Mouse (Mus musculus) naive thymus-derived CD4-positive, alpha-beta T cell, adult 2 months (primary cell): ENCODE measurements at regions not wholly inside any gene's neighbourhood (a gene's known extent, or its start where the extent isn't known, plus 50 kb on each side); places are given as distances from the start of the nearest gene placed in this dataset.

Source experiments
- DNase-seq: peaks from one replicate; pipeline ENCODE4 v3.0.0-alpha.2; 2011; ENCODE audit warnings: low read depth

DNA sequence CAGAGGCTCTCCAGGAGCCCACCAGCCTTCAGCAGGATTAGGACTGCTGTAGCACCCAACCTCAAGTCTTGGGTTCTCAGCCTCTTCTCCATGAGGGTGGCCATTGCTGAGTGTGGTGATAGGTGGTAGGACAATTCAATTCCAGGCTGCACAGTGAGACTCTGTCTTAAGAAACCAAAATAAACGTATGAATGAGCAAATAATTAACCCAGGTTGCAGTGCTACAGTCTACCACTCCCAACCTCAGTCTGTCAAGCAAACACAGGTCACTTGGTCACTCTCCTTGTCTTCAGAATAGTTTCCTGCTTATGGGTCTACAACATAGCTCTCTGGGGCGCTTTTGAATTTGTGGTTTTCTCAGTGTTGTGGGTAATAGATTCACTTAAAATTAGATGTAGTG is 499.8 kb downstream of the Cdh26 start:
- no peak for DNase-seq

DNA sequence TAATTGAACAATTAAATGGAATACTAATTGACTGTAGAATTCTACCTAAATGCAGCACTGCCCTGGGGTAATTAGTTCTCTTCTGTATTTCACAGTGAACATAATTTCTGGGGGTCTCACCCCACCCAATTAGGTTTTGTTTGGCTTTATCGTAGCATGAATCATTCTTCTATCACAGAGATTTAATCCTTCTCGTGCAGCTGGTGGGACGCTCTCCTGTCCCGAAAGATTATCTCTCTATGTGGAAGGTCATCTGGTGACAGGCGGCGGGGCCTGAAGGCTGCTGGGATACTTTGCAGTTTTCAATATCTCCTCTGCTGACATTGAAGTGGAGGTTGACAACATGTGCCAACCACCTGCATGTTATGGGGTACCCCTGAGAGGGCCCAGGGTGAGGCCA is 493.8 kb upstream of the Cdh4 start:
- no peak for DNase-seq

DNA sequence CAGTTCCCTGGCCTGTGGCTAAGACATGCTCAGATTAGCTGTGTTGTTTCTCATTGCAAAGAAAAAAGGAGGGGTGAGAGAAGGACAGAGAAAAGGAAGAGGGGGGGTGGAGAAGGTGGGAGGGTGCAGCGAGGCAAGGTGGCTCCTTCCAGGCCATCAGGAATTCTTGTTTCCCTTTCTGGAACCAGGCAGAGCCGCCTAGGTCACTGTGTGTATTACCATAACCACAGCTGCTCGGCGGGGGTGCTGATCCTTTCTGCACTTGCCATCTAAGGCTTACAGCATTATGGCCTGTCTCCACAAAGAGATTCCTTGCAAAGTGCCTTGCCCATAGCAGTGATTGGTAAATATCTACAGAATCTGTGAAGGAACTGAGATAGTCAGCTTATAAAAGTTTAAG is 493.1 kb upstream of the Cdh4 start:
- no peak for DNase-seq

DNA sequence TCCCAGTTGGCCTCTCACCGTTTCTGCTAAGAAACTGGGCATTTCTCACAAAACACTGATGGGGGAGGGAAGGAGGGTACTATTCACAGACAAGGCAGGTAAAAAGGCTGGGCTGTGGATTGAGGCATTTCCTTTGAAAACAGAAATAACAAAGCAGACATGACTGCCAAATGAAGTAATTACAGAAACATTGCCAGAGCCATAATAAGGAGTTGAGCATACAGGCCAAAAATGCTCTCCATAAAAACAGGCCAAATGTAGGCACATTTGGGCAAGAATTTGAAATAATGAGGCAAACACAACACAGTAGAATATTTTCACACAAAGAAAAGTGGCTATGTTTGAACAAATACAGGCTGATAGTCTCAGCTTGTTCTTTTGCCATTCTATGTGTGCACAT is 491.9 kb upstream of the Cdh4 start:
- no peak for DNase-seq

DNA sequence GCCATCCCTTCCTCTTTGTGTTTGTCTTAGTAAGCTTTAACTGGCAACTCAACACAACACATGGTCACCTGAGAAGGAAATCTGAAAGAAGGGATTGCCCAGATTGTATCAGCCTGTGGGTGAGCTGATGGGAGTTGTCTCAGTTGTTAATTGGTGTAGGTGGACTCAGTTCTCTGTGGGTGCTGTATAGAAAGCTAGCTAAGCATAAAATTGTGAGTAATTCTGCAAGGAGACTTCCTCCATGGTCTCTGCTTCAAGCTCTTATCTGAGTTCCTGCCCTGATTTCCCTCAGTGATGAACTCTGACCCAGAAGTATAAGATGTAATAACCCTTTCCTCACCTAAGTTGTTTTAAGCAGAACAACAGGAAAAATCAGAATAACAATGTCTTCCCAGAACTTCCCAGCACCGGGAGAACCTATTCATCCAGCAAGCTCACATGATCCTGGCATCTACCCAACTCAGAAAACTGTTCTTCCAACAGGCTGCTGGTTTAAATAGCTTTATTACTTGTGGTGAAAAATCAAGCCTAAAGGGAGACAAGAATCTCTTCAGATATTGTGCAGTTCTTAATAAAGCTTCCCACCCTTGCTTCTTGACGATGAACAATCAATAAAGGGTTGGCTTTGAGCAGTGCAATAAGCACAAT is 487.7 kb upstream of the Cdh4 start:
- no peak for DNase-seq

DNA sequence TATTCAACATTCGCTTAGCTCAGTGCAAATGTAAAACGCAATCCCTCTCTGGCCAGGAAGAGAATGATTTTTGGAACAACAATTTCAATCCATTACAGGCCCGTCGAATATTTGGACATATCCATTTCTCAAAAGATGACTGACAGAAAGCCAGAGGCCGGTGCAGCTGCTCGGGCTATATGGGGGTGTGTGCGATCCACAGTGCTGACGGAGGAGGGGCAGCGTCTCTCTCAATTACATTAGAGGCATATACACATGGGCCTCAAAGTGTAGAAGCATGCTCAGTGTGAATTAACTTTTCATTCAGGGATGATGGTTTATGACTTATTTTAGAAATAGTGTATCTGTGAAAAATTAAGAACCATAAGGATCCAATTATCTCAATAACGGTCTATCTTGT is 483.4 kb upstream of the Cdh4 start:
- DNase-seq: no peak

DNA sequence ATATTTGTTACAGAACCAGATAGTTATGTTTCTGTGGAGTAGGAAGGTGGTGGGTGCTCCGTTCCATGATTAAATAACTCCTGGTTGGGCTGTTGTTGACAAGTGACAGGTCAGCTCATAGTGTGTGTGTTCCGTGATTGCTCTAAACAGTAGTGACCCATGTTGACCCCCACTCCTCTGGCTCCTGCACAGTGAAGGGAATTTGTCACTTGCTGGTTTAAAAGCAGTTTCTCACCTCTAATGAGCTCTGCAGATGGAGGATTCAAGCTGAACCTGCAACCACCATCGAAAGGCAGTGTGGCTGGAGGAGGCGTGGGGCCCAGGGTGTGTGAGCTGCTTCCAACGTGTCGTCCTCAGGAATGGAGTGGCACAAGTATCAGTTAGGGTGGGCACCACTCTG is 482.6 kb upstream of the Cdh4 start:
- DNase-seq: no peak

DNA sequence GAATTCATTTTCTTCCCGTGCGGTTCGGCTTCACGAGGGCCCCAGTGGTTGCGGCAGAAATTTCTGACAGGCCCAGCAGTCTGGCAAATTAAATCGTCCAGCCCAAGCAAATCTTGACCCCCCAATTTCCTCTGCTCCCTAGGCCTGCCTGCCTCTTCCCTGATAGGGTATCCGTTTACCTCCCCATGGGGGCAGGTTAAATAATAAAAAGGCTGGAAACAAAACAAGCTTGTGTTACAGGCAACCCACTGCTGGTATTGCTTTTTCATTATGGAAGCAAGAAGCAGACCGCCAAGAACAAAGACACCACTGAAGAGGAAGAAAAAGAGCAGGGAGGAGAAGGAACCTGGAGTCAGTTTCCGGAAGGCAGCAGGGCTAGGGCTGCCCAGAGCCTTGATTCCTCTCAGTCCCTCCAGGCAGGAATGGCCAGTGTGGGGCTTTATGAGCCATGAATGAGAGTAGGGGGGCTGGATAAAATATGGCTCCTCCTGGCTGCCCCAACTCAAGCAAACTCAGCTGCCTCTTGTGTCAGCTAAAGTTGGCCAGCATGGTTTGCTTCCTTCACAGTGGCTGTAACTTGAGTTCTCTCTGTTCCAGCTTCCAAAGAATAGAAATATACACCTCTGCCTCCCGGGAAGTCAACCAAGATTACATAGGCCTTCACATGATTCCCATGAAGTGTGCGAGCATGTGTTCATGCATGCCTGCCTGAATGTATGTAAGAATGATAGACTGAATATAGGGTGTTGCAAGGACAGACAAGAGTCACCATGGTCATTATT is 474.5 kb upstream of the Cdh4 start:
- DNase-seq: no peak

DNA sequence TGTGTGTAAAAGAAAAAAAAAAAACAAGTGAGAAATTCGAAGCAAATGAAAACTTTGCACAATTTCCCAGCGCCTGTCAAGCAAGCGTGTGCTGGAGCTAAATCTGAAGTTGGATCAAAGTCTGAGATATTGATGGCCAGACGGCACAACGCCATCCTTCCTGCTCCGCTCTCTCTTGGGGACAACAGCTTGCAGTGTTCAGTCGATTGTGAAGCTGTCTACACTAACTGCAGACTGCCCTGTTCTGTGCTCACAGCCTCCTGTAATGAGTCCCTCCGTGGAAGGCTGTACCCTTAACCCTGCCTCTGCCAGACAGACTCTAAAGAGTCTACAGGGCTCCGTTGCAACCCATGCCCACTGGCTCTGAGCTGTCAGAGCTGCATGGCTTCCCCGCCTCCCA is 472.5 kb upstream of the Cdh4 start:
- no peak for DNase-seq

DNA sequence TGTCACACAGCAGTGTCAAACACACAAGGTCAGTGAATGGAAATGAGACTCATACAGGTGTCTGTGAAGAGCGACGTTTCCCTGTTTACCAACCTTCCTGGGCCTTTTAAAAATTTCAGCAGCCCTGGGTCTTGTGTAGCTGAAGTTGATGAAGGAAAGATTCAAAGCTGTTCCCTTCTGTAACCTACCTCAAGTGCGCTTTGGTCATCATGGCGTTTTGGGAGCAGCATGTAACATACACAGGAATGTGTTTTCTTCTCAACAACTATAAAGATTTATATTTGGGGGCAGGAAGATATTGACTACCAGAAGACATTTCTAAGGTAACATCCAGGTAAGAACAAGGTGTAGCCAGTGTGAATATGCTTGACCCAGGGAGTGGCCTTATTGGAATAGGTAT is 466.9 kb upstream of the Cdh4 start:
- DNase-seq: no peak

DNA sequence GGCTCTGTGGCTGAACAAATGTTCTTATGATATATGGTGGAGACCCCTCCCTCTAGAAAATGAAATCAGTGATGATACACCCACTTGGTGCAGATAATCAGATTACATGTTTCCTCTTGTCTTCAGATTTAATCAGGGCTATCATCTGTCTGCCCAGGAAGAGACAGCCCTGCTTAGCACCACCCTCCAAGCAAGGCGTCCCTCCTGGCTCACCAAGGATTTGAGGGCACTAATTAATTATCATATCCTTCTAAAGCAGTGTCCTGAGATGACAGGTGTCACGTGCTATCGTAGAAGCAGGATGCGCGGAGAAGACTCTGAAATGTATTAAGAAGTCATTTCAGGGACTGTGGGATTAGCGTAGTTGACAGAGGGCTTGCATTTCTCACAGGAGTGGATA is 466.2 kb upstream of the Cdh4 start:
- no peak for DNase-seq

DNA sequence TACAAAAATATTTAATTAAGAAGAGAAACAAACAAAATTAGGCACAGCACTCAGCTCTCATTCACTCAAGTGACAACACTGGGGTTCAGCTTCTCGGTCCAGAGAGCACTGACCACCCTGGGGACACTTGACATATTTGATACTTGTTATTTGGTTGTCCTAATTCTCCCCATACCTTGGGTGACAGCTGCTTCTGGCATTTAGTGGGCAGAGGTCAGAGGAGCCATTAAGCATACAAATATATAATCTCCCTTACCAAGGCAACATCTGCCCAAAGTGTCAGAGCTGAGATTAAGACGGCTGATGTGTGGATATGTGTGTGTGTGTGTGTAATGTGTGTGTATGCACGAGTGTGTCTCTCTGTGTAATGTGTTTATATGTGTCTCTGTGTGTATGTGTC is 465.7 kb upstream of the Cdh4 start:
- DNase-seq: no peak

DNA sequence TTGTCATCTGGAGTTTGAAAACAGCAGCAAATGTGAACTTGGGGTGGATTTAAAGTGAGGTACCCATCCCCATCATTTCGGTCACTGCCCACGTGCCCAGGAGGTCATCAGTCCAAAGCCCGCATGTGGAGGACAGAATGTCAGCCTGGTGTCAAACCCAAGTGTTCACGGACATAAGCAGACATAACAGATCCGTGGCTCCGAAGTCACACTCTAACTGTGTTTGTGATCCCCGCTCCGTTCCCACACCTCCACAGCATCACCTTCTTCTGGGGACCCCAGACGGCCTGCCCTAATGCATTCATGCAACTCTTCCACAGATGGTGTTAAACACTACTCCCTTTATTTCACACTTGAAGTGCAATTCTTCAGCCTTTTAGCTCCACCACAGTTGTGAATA is 462.8 kb upstream of the Cdh4 start:
- no peak for DNase-seq

DNA sequence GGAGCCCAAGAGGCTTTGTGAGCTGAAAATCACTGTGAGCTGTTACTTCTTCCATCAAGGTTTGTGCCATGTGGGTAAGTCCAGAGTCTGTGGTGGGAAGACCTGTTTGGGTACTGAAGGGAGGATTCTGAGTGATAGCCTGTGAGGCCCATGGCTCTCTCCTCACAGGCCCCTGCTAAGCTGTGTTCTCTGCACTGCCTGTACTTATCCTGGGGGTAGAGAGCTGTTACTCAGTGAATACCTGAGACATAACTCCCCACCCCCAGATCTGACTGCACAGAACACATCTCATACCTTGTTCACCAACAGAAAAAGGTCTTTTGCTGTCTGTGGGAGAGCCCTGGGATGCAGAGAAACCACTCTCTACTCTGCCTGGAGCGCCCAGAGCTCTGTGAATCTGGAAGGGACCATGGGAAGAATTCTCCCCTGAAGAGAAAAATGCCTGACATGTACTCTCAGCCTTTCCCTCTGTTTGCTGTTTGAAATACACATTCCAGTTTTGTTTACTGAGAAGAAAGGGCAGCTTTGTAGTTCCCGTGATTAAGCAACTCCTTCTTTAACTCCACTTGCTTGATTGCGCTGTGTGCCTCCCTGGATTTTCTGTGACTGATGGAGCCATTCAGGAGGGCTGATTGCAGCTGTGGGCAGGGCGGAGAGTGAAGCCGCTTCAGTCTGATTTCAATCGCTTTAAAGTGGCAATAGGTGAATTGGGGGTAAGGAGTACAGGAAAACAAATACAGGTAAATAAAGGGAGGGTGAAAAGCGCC is 460.3 kb upstream of the Cdh4 start:
- DNase-seq: no peak

DNA sequence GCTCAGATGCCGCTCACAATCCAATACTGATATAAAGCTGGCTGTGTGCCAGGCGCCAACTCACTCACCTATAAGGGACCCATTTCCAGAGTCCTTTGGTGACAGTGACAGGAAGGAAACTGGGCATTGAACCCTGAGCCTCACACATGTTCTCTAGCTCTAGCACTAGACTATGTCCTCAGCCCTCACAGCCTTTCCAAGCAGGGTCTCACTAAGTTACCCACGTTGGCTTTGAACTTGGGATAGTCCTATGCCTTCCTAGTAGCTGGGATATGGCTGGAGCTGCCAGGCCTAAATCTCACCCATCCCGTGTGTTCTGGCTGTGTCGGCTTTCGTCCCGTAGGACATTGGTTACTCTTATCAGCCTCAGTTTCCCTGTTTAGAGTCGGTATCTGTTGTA is 458.4 kb upstream of the Cdh4 start:
- DNase-seq: no peak

DNA sequence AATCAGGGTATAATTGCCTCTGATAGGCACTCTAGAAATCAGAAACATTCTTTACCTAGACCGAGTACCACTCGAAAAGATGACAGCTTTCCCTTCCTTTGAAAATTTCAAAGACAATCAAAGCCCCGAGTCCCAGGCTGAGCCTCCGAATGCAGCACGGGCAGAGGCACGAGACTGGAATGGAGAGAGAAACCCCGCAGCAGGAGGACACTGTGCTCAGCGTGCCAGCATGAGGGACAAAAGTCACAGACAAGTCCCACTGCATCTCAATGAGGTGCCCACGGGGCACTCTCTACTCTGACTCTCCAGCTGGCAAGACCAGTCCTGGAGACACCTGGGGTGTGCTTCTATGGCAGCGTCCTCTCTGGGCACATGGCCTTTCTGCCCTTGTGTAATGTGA is 454.3 kb upstream of the Cdh4 start:
- no peak for DNase-seq

DNA sequence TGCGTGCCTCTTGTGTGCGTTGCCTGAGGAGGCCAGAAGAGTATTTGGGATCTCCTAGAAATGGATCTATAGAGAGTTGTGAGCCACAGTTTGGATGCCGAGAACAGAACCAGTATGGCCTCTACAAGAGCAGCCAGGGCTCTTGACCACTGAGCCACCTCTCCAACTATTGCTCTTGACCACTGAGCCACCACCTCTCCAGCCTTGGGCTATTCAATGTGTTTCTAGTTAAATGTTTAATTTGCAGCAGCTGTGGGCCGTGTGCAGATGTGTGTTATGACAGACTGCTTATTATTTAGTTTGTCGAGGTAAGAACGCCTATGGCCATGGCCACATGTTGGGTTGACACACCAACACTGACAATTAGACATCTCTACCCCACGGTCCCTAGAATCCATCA is 452.9 kb upstream of the Cdh4 start:
- DNase-seq: no peak

DNA sequence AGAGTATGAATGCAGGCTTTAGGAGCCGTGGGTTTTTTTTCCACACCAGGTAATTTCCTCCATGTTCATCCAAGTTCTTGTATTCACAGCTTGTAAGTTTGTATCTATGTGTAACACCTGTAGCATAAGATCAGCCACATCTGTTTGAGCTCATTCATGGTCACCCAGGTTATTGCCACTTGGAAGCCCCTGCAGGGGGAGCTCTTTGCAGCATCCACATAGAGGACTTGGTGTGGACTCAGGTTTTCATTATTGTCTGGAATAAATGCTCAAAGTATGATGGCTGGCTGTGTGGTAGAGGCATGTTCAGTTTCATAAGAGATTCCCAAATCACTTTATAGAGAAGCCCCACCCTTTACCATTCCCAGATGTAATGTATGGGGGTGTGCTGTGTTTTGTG is 452.4 kb upstream of the Cdh4 start:
- no peak for DNase-seq

DNA sequence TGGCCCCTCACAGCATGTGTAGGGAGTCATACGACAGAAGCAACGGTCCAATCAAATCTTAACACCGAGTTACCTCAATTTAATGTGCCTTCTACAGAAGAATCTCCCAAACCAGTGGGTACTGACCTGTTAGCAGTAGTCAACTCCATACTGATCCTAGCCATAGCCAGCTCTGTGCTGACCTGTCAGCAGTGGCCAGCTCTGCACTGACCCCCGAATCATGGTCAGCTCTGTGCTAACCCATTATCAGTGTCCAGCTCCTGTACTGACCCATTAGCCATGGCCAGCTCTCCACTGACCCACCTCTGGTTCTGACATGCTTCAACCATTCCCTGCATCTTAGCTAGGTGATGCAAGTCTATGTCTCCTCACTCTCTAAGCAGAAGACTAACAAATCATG is 451.3 kb upstream of the Cdh4 start:
- DNase-seq: no peak

DNA sequence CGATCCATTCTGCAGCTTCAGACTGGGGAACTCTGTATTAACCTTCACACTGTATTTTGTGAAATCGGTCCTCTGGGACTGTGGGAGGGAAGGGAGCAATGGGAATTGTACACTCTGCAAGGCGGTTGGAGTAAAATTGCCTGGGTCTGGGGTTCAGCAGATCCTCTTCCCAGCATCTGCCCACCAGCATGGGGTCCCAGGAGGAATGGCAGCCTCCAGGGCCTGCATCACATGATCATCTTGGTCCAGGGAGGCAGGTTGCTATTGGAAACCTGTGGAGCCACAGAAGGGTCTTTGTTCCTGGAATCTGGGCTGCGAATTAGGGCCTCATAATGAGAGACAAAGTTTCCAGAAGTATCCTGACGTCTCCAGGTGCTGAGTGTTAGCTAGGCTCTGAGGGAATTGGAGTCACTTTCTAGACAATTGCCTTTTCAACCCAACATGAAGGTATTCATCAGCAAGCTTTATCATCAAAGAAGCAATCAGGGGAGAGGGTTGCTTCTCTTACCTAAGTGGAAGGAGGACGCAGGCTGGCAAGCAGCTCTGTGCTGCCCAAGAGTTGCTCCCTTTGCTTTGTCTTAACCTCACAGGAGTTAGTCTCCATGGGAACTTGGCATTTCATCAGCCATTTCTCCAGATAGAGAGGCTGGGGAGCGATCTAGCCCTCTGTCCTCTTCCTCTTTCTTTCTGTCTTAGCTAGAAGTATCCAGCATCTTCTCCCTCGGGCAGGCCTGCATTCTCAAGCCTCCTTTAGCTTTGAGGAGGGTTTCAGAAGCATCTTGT is 449.7 kb upstream of the Cdh4 start:
- no peak for DNase-seq

DNA sequence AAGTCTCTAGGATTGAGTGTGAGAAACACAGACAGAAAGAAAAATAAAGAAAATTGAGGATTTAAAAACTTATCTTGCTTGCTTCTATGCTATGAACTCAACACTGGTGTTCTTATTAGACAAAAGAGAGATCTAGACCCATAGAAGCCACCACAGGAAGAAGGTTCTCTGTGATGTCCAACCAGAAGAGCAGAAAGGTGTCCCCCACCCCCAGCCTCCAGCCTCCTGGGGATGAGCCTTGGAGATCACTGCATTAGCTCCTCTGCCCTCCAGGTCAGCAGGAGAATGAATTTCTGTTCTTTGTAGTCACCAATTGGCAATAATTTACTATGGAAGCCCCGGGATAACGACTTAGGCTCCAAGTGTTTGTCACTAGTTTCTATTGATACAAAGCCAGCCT is 444.3 kb upstream of the Cdh4 start:
- no peak for DNase-seq

DNA sequence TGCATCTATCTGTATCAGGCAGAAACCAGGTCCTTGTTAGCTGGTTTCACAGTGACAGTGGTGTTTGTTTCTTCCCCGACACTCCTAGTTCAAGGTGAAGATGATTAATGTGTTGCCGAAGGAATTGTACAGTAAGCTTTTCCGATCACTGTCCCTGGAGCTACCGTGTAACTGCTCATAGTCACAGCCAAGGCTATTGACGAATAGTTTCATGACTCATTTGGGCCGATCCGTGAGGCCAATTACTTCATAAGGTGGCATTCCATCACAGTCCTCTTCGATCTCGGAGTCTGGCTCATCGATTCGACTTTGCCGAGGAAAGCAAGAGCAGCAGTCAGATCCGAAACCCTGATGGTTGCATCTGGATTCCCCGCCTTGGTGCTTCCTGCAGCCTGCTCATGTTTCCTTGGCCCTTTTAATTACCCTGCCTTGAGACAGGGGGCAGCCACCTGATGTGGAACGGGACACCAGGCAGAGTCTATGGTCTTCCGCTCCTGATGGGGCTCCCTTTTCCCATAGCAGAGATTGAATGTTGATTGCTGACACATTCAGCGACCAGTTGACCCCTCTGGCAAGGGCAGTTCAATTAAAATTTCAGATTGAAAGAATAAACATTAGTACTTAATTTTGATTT is 441.7 kb upstream of the Cdh4 start:
- no peak for DNase-seq
